Mouse (Mus musculus): ENCODE measurements at regions not wholly inside any gene's neighbourhood (a gene's known extent, or its start where the extent isn't known, plus 50 kb on each side); places are given as distances from the start of the nearest gene placed in this dataset.
"Not testable (repeated sequence)": the region's sequence is repeated elsewhere in the genome, so short reads cannot be mapped to it uniquely, and the experiment has no call there.

- Histone ChIP-seq H3K4me3 (ENCODE audit: control insufficient read depth, low read depth, low read length) (no peak overlapping the region), H3K4me1 (ENCODE audit: control insufficient read depth, insufficient read depth, low read length) (peaks cover 2% of the 10 kb centered on the region; the same call in 1 of the 2 replicates), H3K27ac (ENCODE audit: control insufficient read depth, insufficient read depth, low read depth, low read length) (no peak overlapping the region), H3K27me3 (ENCODE audit: control insufficient read depth, insufficient read depth, low read length) (no peaks in the 10 kb centered on the region), H3K36me3 (ENCODE audit: control insufficient read depth, insufficient read depth, low read length) (no peaks in the 10 kb centered on the region)
- TF ChIP-seq CTCF (IDR thresholded peaks at IDR 0.05; ENCODE audit: control insufficient read depth, insufficient read depth, insufficient replicate concordance, low read depth, low read length) (no peak), POLR2A (IDR thresholded peaks at IDR 0.05; ENCODE audit: control insufficient read depth, low read depth, low read length) (no peak)
Observed at GRCm38 (mm10) chr17:42956588-42956987, 59.8 kb upstream of the Tnfrsf21 start.

DNA sequence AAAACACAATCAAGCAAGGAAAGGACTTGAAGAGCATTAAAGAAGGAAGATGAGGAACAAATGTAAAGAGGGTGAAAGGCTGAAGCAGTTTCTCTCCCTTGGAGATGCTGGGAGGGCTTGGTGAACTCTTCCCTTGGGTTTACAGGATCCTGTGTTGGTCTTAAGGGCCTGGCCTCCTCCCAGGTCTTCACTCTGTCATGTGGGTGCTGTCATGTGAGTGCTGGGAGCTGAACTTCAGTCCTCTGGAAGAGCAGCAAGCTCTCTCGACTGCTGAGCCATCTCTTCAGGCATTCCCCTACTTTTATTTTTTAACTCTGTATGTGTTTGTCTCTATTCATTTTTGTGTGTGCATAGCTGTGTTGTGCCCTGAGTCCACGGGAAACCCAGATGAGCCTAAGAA is 61.6 kb upstream of the Tnfrsf21 start:
- no peak overlapping the region for H3K4me3 ChIP-seq (ENCODE audit: control insufficient read depth, low read depth, low read length)

DNA sequence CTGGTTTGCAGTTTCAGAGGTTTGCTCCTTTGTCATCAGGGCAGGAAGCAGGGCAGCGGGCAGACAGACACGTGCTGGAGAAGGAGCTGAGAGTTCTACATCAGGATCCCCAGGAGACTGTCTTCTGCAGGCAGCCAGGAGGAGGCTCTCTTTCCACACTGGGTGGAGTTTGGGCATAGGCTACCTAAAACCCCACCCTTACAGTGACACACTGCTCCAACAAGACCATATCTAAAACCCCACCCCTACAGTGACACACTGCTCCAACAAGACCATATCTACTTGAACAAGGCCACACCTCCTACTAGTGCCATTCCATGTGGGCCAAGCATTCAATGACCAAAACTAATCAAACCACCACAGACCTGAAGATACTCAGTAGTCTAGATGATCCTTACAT is 68.0 kb upstream of the Cd2ap start:
- Histone ChIP-seq H3K4me1 (ENCODE audit: control insufficient read depth, insufficient read depth, low read length) (no peaks in the 10 kb centered on the region), H3K27me3 (ENCODE audit: control insufficient read depth, insufficient read depth, low read length) (no peaks in the 10 kb centered on the region), H3K4me3 (ENCODE audit: control insufficient read depth, low read depth, low read length) (peak overlapping the region; percentile 25), H3K36me3 (ENCODE audit: control insufficient read depth, insufficient read depth, low read length) (no peaks in the 10 kb centered on the region), H3K27ac (ENCODE audit: control insufficient read depth, insufficient read depth, low read depth, low read length) (no peak overlapping the region)
- TF ChIP-seq CTCF (IDR thresholded peaks at IDR 0.05; ENCODE audit: control insufficient read depth, insufficient read depth, insufficient replicate concordance, low read depth, low read length) (no peak), POLR2A (IDR thresholded peaks at IDR 0.05; ENCODE audit: control insufficient read depth, low read depth, low read length) (no peak)

More for the DNA sequence above, 61.6 kb upstream of the Tnfrsf21 start:
- H3K27me3 ChIP-seq (ENCODE audit: control insufficient read depth, insufficient read depth, low read length) = no peaks in the 10 kb centered on the region
- no peak for TF ChIP-seq POLR2A (IDR thresholded peaks at IDR 0.05; ENCODE audit: control insufficient read depth, low read depth, low read length)
- no peak for TF ChIP-seq CTCF (IDR thresholded peaks at IDR 0.05; ENCODE audit: control insufficient read depth, insufficient read depth, insufficient replicate concordance, low read depth, low read length)
- no peaks in the 10 kb centered on the region for H3K36me3 ChIP-seq (ENCODE audit: control insufficient read depth, insufficient read depth, low read length)
- no peak overlapping the region for H3K27ac ChIP-seq (ENCODE audit: control insufficient read depth, insufficient read depth, low read depth, low read length)
- peaks cover 2% of the 10 kb centered on the region; the same call in 1 of the 2 replicates for H3K4me1 ChIP-seq (ENCODE audit: control insufficient read depth, insufficient read depth, low read length)

DNA sequence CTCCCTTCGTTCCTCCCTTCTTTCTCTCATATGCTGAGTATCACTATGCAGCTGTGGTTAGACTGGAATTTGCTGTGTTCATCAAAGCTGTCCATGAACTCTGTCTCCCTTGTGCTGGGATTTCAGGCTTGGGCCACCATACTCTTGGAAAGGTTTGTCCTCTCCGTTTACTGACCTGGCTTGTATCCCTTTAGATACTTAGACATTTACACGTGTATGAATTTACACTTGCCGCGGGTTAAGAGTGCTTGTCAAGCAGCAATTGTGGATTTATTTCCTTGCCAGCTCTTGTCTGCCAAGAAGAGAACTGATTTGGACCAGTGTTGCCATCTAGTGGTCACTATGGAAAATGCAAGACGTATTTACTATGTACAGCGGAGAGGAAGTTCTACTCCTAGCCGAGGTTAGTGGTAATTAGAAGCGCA is 66.8 kb upstream of the Cd2ap start:
- TF ChIP-seq CTCF (IDR thresholded peaks at IDR 0.05; ENCODE audit: control insufficient read depth, insufficient read depth, insufficient replicate concordance, low read depth, low read length) (no peak), POLR2A (IDR thresholded peaks at IDR 0.05; ENCODE audit: control insufficient read depth, low read depth, low read length) (no peak)
- no peaks in the 10 kb centered on the region for H3K4me1 ChIP-seq (ENCODE audit: control insufficient read depth, insufficient read depth, low read length)
- H3K36me3 ChIP-seq (ENCODE audit: control insufficient read depth, insufficient read depth, low read length) = no peaks in the 10 kb centered on the region
- H3K27me3 ChIP-seq (ENCODE audit: control insufficient read depth, insufficient read depth, low read length) = no peaks in the 10 kb centered on the region
- H3K4me3 ChIP-seq (ENCODE audit: control insufficient read depth, low read depth, low read length) = no peak overlapping the region
- H3K27ac ChIP-seq (ENCODE audit: control insufficient read depth, insufficient read depth, low read depth, low read length) = no peak overlapping the region

- H3K4me1 ChIP-seq (ENCODE audit: control insufficient read depth, insufficient read depth, low read length) = no peaks in the 10 kb centered on the region
- no peaks in the 10 kb centered on the region for H3K36me3 ChIP-seq (ENCODE audit: control insufficient read depth, insufficient read depth, low read length)
- H3K4me3 ChIP-seq (ENCODE audit: control insufficient read depth, low read depth, low read length) = no peak overlapping the region
- no peaks in the 10 kb centered on the region for H3K27me3 ChIP-seq (ENCODE audit: control insufficient read depth, insufficient read depth, low read length)
- H3K27ac ChIP-seq (ENCODE audit: control insufficient read depth, insufficient read depth, low read depth, low read length) = no peak overlapping the region
- no peak for TF ChIP-seq CTCF (IDR thresholded peaks at IDR 0.05; ENCODE audit: control insufficient read depth, insufficient read depth, insufficient replicate concordance, low read depth, low read length)
- no peak for TF ChIP-seq POLR2A (IDR thresholded peaks at IDR 0.05; ENCODE audit: control insufficient read depth, low read depth, low read length)
Observed at GRCm38 (mm10) chr17:42939476-42939875, 63.0 kb upstream of the Cd2ap start.

GRCm38 (mm10) chr17:42938579-42938978 is 62.1 kb upstream of the Cd2ap start:
- H3K27me3 ChIP-seq (ENCODE audit: control insufficient read depth, insufficient read depth, low read length) = no peaks in the 10 kb centered on the region
- H3K36me3 ChIP-seq (ENCODE audit: control insufficient read depth, insufficient read depth, low read length) = no peaks in the 10 kb centered on the region
- no peak overlapping the region for H3K4me3 ChIP-seq (ENCODE audit: control insufficient read depth, low read depth, low read length)
- TF ChIP-seq POLR2A (IDR thresholded peaks at IDR 0.05; ENCODE audit: control insufficient read depth, low read depth, low read length) (no peak), CTCF (IDR thresholded peaks at IDR 0.05; ENCODE audit: control insufficient read depth, insufficient read depth, insufficient replicate concordance, low read depth, low read length) (no peak)
- no peak overlapping the region for H3K27ac ChIP-seq (ENCODE audit: control insufficient read depth, insufficient read depth, low read depth, low read length)
- H3K4me1 ChIP-seq (ENCODE audit: control insufficient read depth, insufficient read depth, low read length) = no peaks in the 10 kb centered on the region

GRCm38 (mm10) chr17:42937480-42937879 is 61.0 kb upstream of the Cd2ap start:
- H3K4me1 ChIP-seq (ENCODE audit: control insufficient read depth, insufficient read depth, low read length); H3K4me3 ChIP-seq (ENCODE audit: control insufficient read depth, low read depth, low read length); H3K27ac ChIP-seq (ENCODE audit: control insufficient read depth, insufficient read depth, low read depth, low read length); H3K27me3 ChIP-seq (ENCODE audit: control insufficient read depth, insufficient read depth, low read length); H3K36me3 ChIP-seq (ENCODE audit: control insufficient read depth, insufficient read depth, low read length): not testable (repeated sequence)

GRCm38 (mm10) chr17:42934068-42934467 is 57.6 kb upstream of the Cd2ap start:
- Histone ChIP-seq H3K4me3 (ENCODE audit: control insufficient read depth, low read depth, low read length) (no peak overlapping the region), H3K27ac (ENCODE audit: control insufficient read depth, insufficient read depth, low read depth, low read length) (no peak overlapping the region), H3K36me3 (ENCODE audit: control insufficient read depth, insufficient read depth, low read length) (no peaks in the 10 kb centered on the region), H3K4me1 (ENCODE audit: control insufficient read depth, insufficient read depth, low read length) (no peaks in the 10 kb centered on the region), H3K27me3 (ENCODE audit: control insufficient read depth, insufficient read depth, low read length) (no peaks in the 10 kb centered on the region)
- TF ChIP-seq POLR2A (IDR thresholded peaks at IDR 0.05; ENCODE audit: control insufficient read depth, low read depth, low read length) = no peak
- TF ChIP-seq CTCF (IDR thresholded peaks at IDR 0.05; ENCODE audit: control insufficient read depth, insufficient read depth, insufficient replicate concordance, low read depth, low read length) = no peak

All from testis, adult 2 months (tissue).